Mouse (Mus musculus) embryonic facial prominence, embryonic 15.5 days (tissue): ENCODE measurements around the gene Sox6. TPM values are rescaled to one million over a fixed set of nuclear protein-coding genes. Genes with fewer than 3 reads are reported as not detected.

Source experiments
- ATAC-seq: fragments of 200-750 bp; cut with Nextera tagmentation; 2 replicates; pipeline ENCODE4 v1.8.0; 2017; ENCODE audit warnings: low read depth, moderate TSS enrichment; ENCODE audit not compliant: insufficient number of reproducible peaks, low FRiP score, low TSS enrichment
- H3K27ac ChIP-seq: fragments of 300-500 bp; sonication (generic); replicated peaks from 2 replicates; pipeline ENCODE4 v1.5.1; 2015; ENCODE audit warnings: mild to moderate bottlenecking, inconsistent platforms
- H3K27me3 ChIP-seq: fragments of 300-500 bp; sonication (generic); 2 replicates; pipeline ENCODE4 v1.6.1; 2015; ENCODE audit warnings: inconsistent platforms
- H3K36me3 ChIP-seq: fragments of 300-500 bp; sonication (generic); 2 replicates; pipeline ENCODE4 v1.6.1; 2015; ENCODE audit warnings: mild to moderate bottlenecking, inconsistent platforms
- H3K4me1 ChIP-seq: fragments of 300-500 bp; sonication (generic); 2 replicates; pipeline ENCODE4 v1.6.1; 2015; ENCODE audit warnings: inconsistent platforms
- H3K4me2 ChIP-seq: fragments of 300-500 bp; sonication (generic); replicated peaks from 2 replicates; pipeline ENCODE4 v1.6.1; 2015; ENCODE audit warnings: mild to moderate bottlenecking, inconsistent platforms
- H3K4me3 ChIP-seq: fragments of 300-500 bp; sonication (generic); replicated peaks from 2 replicates; pipeline ENCODE4 v1.5.1; 2015; ENCODE audit warnings: mild to moderate bottlenecking, inconsistent platforms
- H3K9ac ChIP-seq: fragments of 300-500 bp; sonication (generic); 2 replicates; pipeline ENCODE4 v1.6.1; 2015; ENCODE audit warnings: inconsistent platforms
- H3K9me3 ChIP-seq: fragments of 300-500 bp; sonication (generic); replicated peaks from 2 replicates; pipeline ENCODE4 v1.6.1; 2016; ENCODE audit warnings: inconsistent platforms
- WGBS: fragments of 180-500 bp; shearing (Covaris S2); methylation state at CpG from one replicate; pipeline ENCODE4 v1.1.7; 2015; 5-methylcytosine and 5-hydroxymethylcytosine counted together
- polyA plus RNA-seq: library from polyadenylated mRNA; unstranded; fragments of >200 nt; fragmentation: Nextera tagmentation; extraction: Ambion mirVana; gene quantifications from 2 replicates; pipeline ENCODE4 v1.2.1, GENCODE M21; 2015

The Sox6 gene
- polyA plus RNA-seq, 1 experiment from 2014 or later, result 60.2 TPM

DNA sequence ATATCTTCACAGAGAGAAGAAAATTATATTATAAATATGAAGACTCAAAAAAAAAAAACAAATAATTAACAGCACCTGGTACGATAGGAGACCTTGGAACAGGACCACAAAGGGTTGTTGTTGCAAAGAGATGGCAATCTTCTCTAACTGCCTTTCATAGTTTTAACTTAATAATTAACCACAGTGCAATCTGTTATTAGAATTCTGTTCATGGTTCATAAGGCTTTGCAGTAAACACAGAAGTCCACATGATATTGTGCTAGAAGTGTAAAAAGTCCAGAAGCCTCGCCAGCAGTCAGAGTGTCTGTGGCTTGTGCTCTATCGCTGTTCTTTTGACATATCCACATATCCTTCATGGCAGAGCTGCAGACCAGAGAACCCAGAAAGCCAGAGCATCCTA lies 354.5 kb downstream of the Sox6 start:
- Histone ChIP-seq H3K9me3 (no peaks in the 10 kb centered on the region), H3K4me1 (0 out of 2 replicates have a peak, but pooled peaks cover 3% of the 10 kb centered on the region), H3K9ac (no peak overlapping the region), H3K36me3 (no peaks in the 10 kb centered on the region), H3K4me3 (no peak overlapping the region), H3K27ac (no peak overlapping the region), H3K27me3 (0 out of 2 replicates have a peak, but pooled peaks cover 6% of the 10 kb centered on the region), H3K4me2 (no peak overlapping the region)
- WGBS, result 83% methylated on average over 3 of the region's 3 CpGs
- no peak for ATAC-seq

DNA sequence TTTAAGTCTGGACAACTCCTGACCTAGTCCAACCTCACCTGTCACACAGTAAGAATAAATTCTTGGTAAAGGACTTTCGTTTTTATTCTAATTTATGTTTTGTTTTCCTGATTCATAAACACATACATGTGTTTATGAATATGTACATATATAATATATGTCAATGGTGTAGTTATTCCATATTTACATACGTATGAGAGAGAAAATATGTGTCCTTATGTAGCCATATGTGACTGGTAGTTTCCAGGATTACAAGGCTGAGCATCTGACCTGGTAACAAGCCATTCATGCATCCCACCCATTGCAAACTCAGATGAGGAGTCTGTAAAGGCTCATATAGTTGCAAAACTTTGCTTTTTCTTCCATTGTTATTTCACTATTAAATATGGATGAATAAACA lies 366.8 kb downstream of the Sox6 start:
- H3K4me3 ChIP-seq, result no peak overlapping the region

DNA sequence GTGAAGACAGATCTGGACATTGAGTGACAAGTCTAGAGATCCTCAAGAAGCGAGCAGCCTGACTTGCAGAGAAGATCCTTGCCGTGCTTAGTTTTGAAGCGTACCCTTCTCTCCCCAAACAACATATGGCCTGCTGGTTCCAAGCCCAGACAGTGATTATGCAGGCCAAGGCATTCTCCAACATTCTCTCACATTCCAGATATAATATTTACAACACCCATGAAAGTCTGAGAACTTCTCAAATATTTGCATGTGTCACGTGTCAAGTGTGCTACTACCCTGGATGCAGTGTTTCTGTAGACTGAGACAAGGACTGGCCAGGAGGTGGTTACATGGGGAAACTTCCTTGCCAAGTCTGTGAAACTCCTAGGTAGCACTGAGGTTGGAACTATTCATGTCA lies 367.3 kb downstream of the Sox6 start:
- H3K36me3 ChIP-seq, result no peaks in the 10 kb centered on the region
- no peak overlapping the region for H3K4me3 ChIP-seq
- no peaks in the 10 kb centered on the region for H3K9me3 ChIP-seq
- 55% methylated on average over 4 of the region's 4 CpGs for WGBS
- no peak overlapping the region for H3K9ac ChIP-seq
- H3K4me2 ChIP-seq, result no peak overlapping the region
- 0 out of 2 replicates have a peak, but pooled peaks cover 3% of the 10 kb centered on the region for H3K27me3 ChIP-seq
- peaks cover 5% of the 10 kb centered on the region; the same call in 1 of the 2 replicates for H3K4me1 ChIP-seq
- ATAC-seq, result no peak
- H3K27ac ChIP-seq, result no peak overlapping the region

More for the DNA sequence above, 366.8 kb downstream of the Sox6 start:
- no peak for ATAC-seq
- H3K9me3 ChIP-seq, result no peaks in the 10 kb centered on the region
- WGBS, result 85% methylated on average over 2 of the region's 2 CpGs
- no peak overlapping the region for H3K4me2 ChIP-seq
- H3K36me3 ChIP-seq, result no peaks in the 10 kb centered on the region
- peaks cover 3% of the 10 kb centered on the region; the same call in 1 of the 2 replicates for H3K4me1 ChIP-seq
- H3K9ac ChIP-seq, result no peak overlapping the region
- 0 out of 2 replicates have a peak, but pooled peaks cover 3% of the 10 kb centered on the region for H3K27me3 ChIP-seq
- no peak overlapping the region for H3K27ac ChIP-seq

DNA sequence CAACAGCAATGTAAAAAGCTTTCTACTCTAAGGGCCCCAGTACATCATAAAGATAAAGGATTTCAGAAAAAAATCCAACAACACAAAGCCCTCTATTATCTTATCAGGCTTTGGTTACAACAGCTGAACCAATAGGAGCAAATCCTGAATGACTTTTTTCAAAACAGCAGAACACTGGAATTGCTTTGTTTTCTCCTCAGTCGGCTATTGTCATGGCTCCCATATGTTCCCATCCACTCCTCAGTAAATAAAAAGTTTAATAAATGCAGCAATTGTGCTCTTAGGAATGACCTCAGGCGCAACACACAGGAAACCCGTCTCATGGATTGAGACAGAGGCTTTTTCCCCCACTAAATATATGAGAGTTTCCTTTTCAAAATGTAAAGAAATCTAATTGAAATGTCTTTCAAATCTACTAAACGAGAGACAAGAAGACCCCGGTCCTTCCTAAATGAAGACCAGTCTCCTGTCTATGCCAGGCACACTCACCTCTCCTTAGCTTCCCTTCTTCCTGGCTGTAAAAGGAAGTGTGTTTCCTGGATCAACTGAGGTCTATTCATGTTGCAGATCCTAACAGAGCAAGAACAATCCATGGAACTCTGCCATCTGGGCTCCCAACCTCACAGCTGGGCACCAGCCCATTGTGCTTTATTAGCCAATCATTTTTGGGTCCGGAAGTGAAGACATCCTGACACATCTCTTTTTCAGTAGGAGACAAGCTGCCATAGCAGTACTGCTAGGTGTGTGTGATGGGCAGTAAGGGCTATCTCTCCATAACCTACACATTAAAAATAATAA lies 369.2 kb downstream of the Sox6 start:
- no peak for ATAC-seq
- H3K27ac ChIP-seq, result no peak overlapping the region
- no peaks in the 10 kb centered on the region for H3K36me3 ChIP-seq
- no peak overlapping the region for H3K4me3 ChIP-seq
- no peaks in the 10 kb centered on the region for H3K9me3 ChIP-seq
- WGBS, result 42% methylated on average over 6 of the region's 6 CpGs
- H3K4me2 ChIP-seq, result no peak overlapping the region
- peaks cover 5% of the 10 kb centered on the region; the same call in 1 of the 2 replicates for H3K4me1 ChIP-seq
- H3K9ac ChIP-seq, result no peak overlapping the region
- 0 out of 2 replicates have a peak, but pooled peaks cover 6% of the 10 kb centered on the region for H3K27me3 ChIP-seq

DNA sequence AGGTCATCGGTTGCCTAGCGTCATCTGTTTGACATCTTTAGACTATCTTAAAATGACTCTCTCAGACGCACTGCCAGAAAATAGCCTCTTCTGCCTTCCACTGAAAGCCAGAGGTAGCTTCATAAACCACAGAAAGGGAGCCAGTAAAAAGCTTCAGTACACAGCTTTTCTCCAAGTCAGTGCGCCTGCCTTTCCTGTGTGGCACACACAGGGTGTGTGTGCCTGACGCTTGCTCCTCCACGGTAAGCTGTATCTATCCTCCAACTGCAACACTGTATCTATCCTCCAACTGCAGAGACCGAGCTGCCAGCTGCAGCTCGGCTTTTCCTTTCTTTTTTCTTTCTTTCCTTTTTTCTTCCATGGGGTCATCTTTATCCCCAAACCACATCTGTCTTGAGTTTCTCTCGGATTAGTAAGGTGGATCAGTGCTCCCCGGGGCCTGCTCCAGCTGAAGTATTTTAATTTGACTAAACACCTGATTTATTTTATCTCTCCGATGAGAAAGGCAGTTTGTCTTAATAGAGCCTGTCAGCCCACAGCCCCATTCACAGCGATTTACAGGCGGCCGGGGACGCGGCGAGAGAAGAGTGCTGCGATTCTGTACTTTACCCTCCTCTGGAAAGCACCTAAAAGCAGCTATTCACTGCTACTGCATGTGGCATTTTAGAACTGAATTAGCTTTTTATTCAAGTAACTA lies 371.8 kb downstream of the Sox6 start:
- Histone ChIP-seq H3K4me1 (peaks cover 5% of the 10 kb centered on the region; the same call in 1 of the 2 replicates), H3K4me3 (peak overlapping the region; percentile 21), H3K4me2 (peak overlapping the region; percentile 40), H3K9ac (no peak overlapping the region), H3K27me3 (0 out of 2 replicates have a peak, but pooled peaks cover 10% of the 10 kb centered on the region), H3K36me3 (no peaks in the 10 kb centered on the region), H3K27ac (no peak overlapping the region; the same call in 1 of the 2 replicates), H3K9me3 (no peaks in the 10 kb centered on the region)
- WGBS, result 16% methylated on average over 18 of the region's 18 CpGs
- no peak for ATAC-seq

DNA sequence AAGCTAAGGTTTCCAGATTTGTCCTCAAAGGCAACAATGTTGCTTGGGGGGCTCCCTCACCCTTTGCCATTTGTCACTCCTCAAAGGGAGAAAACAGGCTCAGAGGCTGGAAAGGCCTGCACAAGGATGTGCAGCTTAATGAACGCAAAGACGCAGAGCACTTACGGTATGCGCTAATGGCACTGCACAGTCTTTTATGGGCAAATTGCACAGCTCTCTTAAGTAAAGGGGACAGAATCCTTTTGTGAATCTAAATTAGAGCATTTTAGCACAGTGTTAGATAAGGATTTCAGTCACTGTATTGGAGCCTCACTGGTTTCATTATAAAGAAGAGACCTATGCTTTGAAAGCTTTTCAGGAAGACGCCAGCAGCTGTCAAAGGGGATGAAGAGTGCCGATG lies 375.2 kb downstream of the Sox6 start:
- no peak overlapping the region for H3K9ac ChIP-seq
- H3K27me3 ChIP-seq, result peaks cover 22% of the 10 kb centered on the region; the same call in 1 of the 2 replicates
- no peak overlapping the region for H3K4me2 ChIP-seq
- no peak for ATAC-seq
- no peaks in the 10 kb centered on the region for H3K9me3 ChIP-seq
- no peak overlapping the region for H3K27ac ChIP-seq
- 77% methylated on average over 6 of the region's 6 CpGs for WGBS
- H3K4me3 ChIP-seq, result no peak overlapping the region
- H3K36me3 ChIP-seq, result no peaks in the 10 kb centered on the region
- peaks cover 5% of the 10 kb centered on the region; the same call in 1 of the 2 replicates for H3K4me1 ChIP-seq

DNA sequence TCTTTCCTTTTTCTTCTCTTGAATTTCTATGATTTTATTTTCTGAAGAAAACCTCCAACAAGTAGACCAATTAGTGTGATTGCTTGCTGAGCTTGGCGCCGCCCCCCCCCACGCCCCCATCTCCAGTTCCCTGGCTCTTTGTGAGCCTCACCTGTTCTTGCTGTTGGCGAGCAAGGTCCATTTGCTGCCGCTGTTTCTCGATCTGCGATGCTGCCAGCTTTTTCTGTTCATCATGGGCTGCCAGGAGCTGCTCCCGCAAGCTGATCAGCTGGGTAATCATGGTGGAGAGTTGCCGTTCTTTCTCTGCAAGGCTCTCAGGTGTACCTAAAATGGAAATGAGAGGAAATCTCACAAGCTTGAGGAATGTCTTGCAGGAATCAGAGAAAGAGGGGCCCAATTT lies 376.5 kb downstream of the Sox6 start:
- Histone ChIP-seq H3K4me1 (peaks cover 5% of the 10 kb centered on the region; the same call in 1 of the 2 replicates), H3K27ac (no peak overlapping the region), H3K9ac (no peak overlapping the region), H3K9me3 (no peaks in the 10 kb centered on the region), H3K4me3 (no peak overlapping the region), H3K4me2 (no peak overlapping the region), H3K36me3 (no peaks in the 10 kb centered on the region), H3K27me3 (peaks cover 19% of the 10 kb centered on the region; the same call in 1 of the 2 replicates)
- WGBS, result 84% methylated on average over 9 of the region's 9 CpGs
- ATAC-seq, result no peak

DNA sequence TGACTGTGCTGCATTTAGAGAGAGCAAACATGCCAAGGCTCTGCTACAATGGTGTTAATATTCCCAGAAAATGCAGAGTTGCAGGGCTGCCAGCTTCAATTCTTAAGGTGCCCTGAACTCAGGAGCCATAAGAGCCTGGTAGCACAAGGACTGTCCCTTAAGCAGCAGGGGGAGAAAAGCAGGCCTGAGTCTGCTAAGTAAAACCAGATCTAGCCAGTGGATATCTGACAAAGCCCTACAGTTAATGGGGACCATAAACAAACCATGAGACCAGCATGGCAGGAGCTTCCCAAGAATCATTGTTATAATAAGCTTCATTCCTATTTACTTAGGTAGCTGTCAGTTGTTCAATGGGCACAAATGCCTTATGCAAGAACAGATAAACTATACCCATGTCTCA lies 391.9 kb downstream of the Sox6 start:
- Histone ChIP-seq H3K36me3 (no peaks in the 10 kb centered on the region), H3K4me1 (peaks cover 8% of the 10 kb centered on the region; the same call in 1 of the 2 replicates), H3K9me3 (no peaks in the 10 kb centered on the region), H3K9ac (no peak overlapping the region), H3K27me3 (peaks cover 7% of the 10 kb centered on the region), H3K27ac (no peak overlapping the region), H3K4me3 (no peak overlapping the region), H3K4me2 (no peak overlapping the region)
- ATAC-seq, result no peak

DNA sequence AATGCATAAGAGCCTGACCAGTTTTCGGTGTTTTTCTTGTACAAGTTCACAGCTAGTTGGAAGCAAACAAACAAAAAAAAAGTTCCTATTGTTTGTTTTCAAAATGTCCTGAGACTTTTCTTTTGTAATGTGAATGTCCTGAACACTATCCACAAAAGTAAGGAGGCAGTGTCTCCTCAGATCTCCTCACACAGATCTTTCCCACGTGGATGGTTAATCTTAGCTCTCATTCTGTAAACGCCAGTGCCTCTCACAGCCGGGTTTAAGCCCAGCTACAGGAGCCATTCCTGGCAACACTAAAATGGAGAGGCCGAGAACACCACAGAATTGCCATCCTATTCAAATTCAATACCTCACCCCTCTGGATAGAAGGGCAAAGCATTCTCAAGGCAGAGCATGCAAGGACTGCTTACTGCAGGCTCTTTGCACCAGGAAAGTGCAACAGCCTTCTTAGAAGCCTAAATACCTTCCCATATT lies 392.6 kb downstream of the Sox6 start:
- Histone ChIP-seq H3K9me3 (no peaks in the 10 kb centered on the region), H3K36me3 (no peaks in the 10 kb centered on the region), H3K27ac (no peak overlapping the region), H3K9ac (no peak overlapping the region), H3K4me2 (no peak overlapping the region), H3K4me1 (peaks cover 8% of the 10 kb centered on the region; the same call in 1 of the 2 replicates), H3K27me3 (peaks cover 7% of the 10 kb centered on the region), H3K4me3 (no peak overlapping the region)
- WGBS, result 20% methylated on average over 5 of the region's 5 CpGs
- no peak for ATAC-seq

DNA sequence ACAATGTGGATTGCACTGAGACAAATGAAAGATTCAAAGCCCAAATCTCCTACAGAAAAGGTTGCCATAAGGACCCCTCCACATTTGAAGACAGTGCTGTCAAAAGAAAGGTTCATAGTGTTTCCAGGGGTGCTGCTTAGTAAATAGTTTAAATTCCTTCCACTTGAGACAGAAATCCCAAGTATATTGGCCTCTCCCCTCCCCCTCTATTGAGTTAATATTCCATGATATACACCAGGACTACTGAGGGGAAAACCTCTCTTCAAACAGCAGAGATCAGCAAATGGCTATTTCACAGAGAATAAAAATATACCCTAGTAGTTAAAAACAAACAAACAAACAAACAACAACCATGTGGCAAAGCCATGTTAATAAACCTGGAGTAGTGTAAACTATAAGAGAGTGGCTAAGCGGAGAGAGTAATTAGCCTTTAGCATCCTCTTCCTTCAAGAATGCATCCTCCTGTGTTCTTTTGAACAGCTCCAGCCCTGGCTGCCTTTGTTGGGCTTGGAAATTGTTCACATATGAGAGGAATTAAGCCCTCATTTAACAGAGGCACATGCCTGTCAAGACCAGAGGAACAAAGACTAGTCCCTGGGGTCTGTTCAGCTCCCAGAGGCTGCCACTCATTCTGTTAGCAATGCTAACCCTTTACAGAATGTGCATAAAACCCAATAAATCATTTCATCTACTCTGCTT lies 393.2 kb downstream of the Sox6 start:
- Histone ChIP-seq H3K4me1 (peaks cover 8% of the 10 kb centered on the region; the same call in 1 of the 2 replicates), H3K27me3 (peaks cover 7% of the 10 kb centered on the region), H3K4me2 (no peak overlapping the region), H3K4me3 (no peak overlapping the region), H3K9ac (no peak overlapping the region), H3K36me3 (no peaks in the 10 kb centered on the region), H3K27ac (no peak overlapping the region), H3K9me3 (no peaks in the 10 kb centered on the region)
- ATAC-seq, result no peak
- WGBS, result 32% methylated on average over 1 of the region's 1 CpGs

DNA sequence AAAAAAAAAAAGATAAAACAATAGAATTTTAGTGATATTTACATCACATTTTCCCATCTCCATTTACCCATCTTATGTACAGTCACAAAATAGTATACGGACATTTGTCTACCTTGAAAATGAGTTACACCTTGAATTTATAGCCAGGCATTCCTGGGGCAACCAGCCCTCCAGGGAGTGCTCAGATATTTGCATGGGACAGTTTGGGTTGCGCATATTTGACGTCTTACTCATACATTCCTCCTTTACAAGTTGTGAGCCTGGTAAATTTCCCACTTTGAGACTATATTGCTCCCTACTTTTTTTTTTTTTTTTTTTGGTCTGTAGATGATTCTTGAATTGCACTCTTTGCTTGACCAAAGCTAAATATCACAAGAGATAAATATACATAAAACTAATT lies 407.9 kb downstream of the Sox6 start:
- no peaks in the 10 kb centered on the region for H3K4me1 ChIP-seq
- H3K9ac ChIP-seq, result no peak overlapping the region
- H3K4me3 ChIP-seq, result no peak overlapping the region
- H3K4me2 ChIP-seq, result no peak overlapping the region
- no peaks in the 10 kb centered on the region for H3K9me3 ChIP-seq
- ATAC-seq, result no peak
- H3K36me3 ChIP-seq, result no peaks in the 10 kb centered on the region
- 80% methylated on average over 3 of the region's 3 CpGs for WGBS
- no peaks in the 10 kb centered on the region for H3K27me3 ChIP-seq
- no peak overlapping the region for H3K27ac ChIP-seq
